ENCODE assay signal across 13 mouse cellular contexts in the genomic region with DNA sequence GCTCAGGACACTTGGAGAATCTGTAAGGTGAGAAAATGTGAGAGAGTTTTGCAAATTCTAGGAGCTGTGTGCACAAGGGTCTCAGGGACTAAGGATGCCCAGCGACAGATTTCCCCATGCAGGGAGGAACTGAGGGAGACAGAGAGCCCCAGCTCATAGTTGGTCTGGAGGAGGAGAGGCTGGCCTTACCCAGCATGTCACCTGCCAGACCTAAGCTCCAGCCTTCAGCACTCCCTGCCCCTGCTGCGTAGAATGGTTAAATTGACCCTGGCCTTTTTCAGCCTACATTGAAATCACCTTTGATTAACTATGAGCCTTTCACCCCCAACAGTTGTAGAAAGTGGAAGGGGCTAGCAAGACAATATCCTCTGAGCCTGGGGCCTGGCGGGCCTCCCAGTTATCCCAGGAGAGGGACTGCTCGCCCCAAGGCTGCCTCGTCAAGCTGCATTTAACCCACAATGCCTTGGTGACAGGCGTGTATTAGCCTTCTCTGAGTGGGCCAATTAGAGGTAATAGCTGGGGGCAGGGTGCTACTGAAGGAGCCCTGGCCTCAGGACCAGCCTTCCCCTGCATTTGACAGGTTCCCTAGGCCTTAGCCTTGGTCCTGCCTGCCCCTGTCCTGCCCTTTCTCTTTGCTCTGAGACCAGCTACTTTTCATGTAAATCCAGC. TPM values are rescaled to one million over a fixed set of nuclear protein-coding genes. Genes with fewer than 3 reads are reported as not detected.
DNase-seq lines count a peak whose midpoint lies in the region; ATAC-seq lines count a peak whose summit lies in the region.
"Had no signal": no experiment of that assay in that cellular context is flagged by ENCODE, and none has a peak within 500 bp of the region (broad histone marks: within the 10 kb centered on the region; RNA-seq: fewer than 3 reads in every experiment).

No protein-coding gene starts in this region.

- no peak overlapping the region for H3K4me3 ChIP-seq in forebrain, embryonic 11.5 days (ENCODE audit: low read depth, low read length)
- H3K4me3 ChIP-seq in hindbrain, embryonic 16.5 days (ENCODE audit: low read length) = no peak overlapping the region
- no peak overlapping the region for H3K4me3 ChIP-seq in neural tube, embryonic 13.5 days
- H3K4me3 ChIP-seq: lung, embryonic 15.5 days had no signal

- no peak overlapping the region for H3K4me2 ChIP-seq in forebrain, embryonic 11.5 days (ENCODE audit: low read depth, low read length, severe bottlenecking)
- no peak overlapping the region for H3K4me2 ChIP-seq in hindbrain, embryonic 16.5 days (ENCODE audit: low read length)
- H3K4me2 ChIP-seq in neural tube, embryonic 13.5 days = no peak overlapping the region
- H3K4me2 ChIP-seq: lung, embryonic 15.5 days had no signal

- peak overlapping the region; percentile 68; the same call in 1 of the 2 replicates for H3K27ac ChIP-seq in forebrain, embryonic 11.5 days (ENCODE audit: low read depth, low read length)
- H3K27ac ChIP-seq in hindbrain, embryonic 16.5 days (ENCODE audit: low read depth, low read length) = no peak overlapping the region
- H3K27ac ChIP-seq in neural tube, embryonic 13.5 days (replicated peaks) = peak overlapping the region; percentile 38
- H3K27ac ChIP-seq: lung, embryonic 15.5 days had no signal

- intact Hi-C loops in heart, postnatal 25 days (cut with DNase I) = no loop called here

- no peaks in the 10 kb centered on the region for H3K36me3 ChIP-seq in forebrain, embryonic 11.5 days (ENCODE audit: control insufficient read depth, insufficient read depth, low read length)
- no peaks in the 10 kb centered on the region for H3K36me3 ChIP-seq in hindbrain, embryonic 16.5 days (ENCODE audit: control insufficient read depth, insufficient read depth, low read length)
- H3K36me3 ChIP-seq in neural tube, embryonic 13.5 days = no peaks in the 10 kb centered on the region
- H3K36me3 ChIP-seq: lung, embryonic 15.5 days had no signal

- peaks cover 5% of the 10 kb centered on the region for H3K27me3 ChIP-seq in forebrain, embryonic 11.5 days (ENCODE audit: control insufficient read depth, insufficient read depth, low read length)
- H3K27me3 ChIP-seq in hindbrain, embryonic 16.5 days (replicated peaks; ENCODE audit: control insufficient read depth, insufficient read depth, low read length) = no peaks in the 10 kb centered on the region
- H3K27me3 ChIP-seq in neural tube, embryonic 13.5 days = no peaks in the 10 kb centered on the region
- H3K27me3 ChIP-seq: lung, embryonic 15.5 days had no signal

- 9% methylated on average over 6 of the region's 6 CpGs for WGBS in forebrain, embryonic 11.5 days
- whole genome bisulfite sequencing in hindbrain, embryonic 16.5 days = 17% methylated on average over 6 of the region's 6 CpGs
- 14% methylated on average over 6 of the region's 6 CpGs for WGBS in neural tube, embryonic 13.5 days

- H3K9ac ChIP-seq in forebrain, embryonic 11.5 days (ENCODE audit: low read length) = no peak overlapping the region
- H3K9ac ChIP-seq in hindbrain, embryonic 16.5 days (ENCODE audit: low read depth, low read length) = 0 out of 2 replicates have a peak overlapping the region, but pooled peaks have one; percentile 32
- H3K9ac ChIP-seq in neural tube, embryonic 13.5 days = no peak overlapping the region
- H3K9ac ChIP-seq: lung, embryonic 15.5 days had no signal

- peak; percentile 82 for ATAC-seq in forebrain, embryonic 11.5 days (replicated peaks; ENCODE audit: low FRiP score)
- ATAC-seq in hindbrain, embryonic 16.5 days = peak; percentile 67; the same call in 1 of the 2 replicates
- peak; percentile 59; the same call in 1 of the 2 replicates for ATAC-seq in neural tube, embryonic 13.5 days (ENCODE audit: low read depth)

- no peaks in the 10 kb centered on the region for H3K9me3 ChIP-seq in forebrain, embryonic 11.5 days (ENCODE audit: control insufficient read depth, low read length)
- H3K9me3 ChIP-seq in hindbrain, embryonic 16.5 days (ENCODE audit: control insufficient read depth, low read length) = no peaks in the 10 kb centered on the region
- H3K9me3 ChIP-seq in neural tube, embryonic 13.5 days = no peaks in the 10 kb centered on the region
- H3K9me3 ChIP-seq: lung, embryonic 15.5 days had no signal

- peaks cover 17% of the 10 kb centered on the region for H3K4me1 ChIP-seq in forebrain, embryonic 11.5 days (replicated peaks; ENCODE audit: control insufficient read depth, insufficient read depth, low read length)
- H3K4me1 ChIP-seq in hindbrain, embryonic 16.5 days (ENCODE audit: control insufficient read depth, insufficient read depth, low read depth, low read length) = peaks cover 9% of the 10 kb centered on the region
- peaks cover 40% of the 10 kb centered on the region for H3K4me1 ChIP-seq in neural tube, embryonic 13.5 days (replicated peaks)
- H3K4me1 ChIP-seq: lung, embryonic 15.5 days had no signal

- peak; percentile 61 for DNase-seq in embryo, embryonic 11 days
- DNase-seq in forebrain, embryonic 11.5 days (ENCODE audit: low spot score) = peak; percentile 70
- no peak for DNase-seq in adrenal gland, postnatal 25 days
- DNase-seq in left cerebral cortex, adult 11 months (ENCODE audit: low spot score) = no peak
- no peak for DNase-seq in heart, postnatal 25 days (ENCODE audit: low spot score)
- DNase-seq: adrenal gland, adult 8-10 months; cerebellum, adult 2 months; heart, adult 18-20 months; kidney, postnatal 25 days; right cerebral cortex, postnatal 25 days had no signal

RNA-seq across cellular contexts. Expression of a gene that starts 25.6 kb away (rescaled TPM):
- 6.3 and 6.6 TPM in 2 replicates for polyA plus RNA-seq in forebrain, embryonic 11.5 days (2014; fragmentation: Nextera tagmentation; extraction: Ambion mirVana)
- 14.7 and 17.1 TPM in 2 replicates for polyA plus RNA-seq in hindbrain, embryonic 16.5 days (2015; fragmentation: Nextera tagmentation; extraction: Ambion mirVana)
- polyA plus RNA-seq in neural tube, embryonic 13.5 days (2015; fragmentation: Nextera tagmentation; extraction: Ambion mirVana) = 21.7 and 24.2 TPM in 2 replicates
- 14.5 and 15.1 TPM in 2 replicates for total RNA-seq in adrenal gland, postnatal 25 days (2021)
- 10 to 100 TPM; 24.2 to 26.8 TPM for total RNA-seq in heart, postnatal 25 days (2021)

Comparison
In these comparisons a context has a peak if more than half of its experiments do, and no peak if none do; other contexts are left out.
1. DNase-seq: peak in embryo, embryonic 11 days (single experiment) and forebrain, embryonic 11.5 days (single experiment); none in adrenal gland, postnatal 25 days (single experiment), left cerebral cortex, adult 11 months (single experiment) and heart, postnatal 25 days (single experiment).
2. Peak in every context shown above with its lines, with median percentiles within 50 percentile points of each other: ATAC-seq.